In the genomic region with DNA sequence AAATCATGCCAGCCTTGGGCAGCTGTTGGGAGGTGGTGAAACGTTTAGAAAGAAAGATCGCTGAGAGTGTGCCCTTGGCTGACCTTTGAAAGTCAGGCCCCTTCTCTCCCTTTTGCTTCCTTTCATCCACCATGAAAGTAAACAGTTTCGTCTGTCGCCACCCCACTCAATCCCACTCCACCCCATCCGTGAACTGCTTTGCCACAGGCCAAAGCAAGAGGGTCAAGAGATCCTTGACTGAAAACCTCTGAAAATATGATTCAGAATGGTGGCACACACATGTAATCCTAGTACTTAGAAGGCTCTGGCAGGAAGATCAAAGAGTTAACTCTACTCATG, we compare ENCODE assay signal across 8 mouse cellular contexts. TPM values are rescaled to one million over a fixed set of nuclear protein-coding genes. Genes with fewer than 3 reads are reported as not detected.
DNase-seq lines count a peak whose midpoint lies in the region; ATAC-seq and TF ChIP-seq lines count a peak whose summit lies in the region.

No protein-coding gene starts in this region.

- H3K27me3 ChIP-seq in thymus, adult 2 months (ENCODE audit: control insufficient read depth, insufficient read depth, low read length), result no peaks in the 10 kb centered on the region
- no peaks in the 10 kb centered on the region for H3K27me3 ChIP-seq in forebrain, embryonic 14.5 days (replicated peaks; ENCODE audit: control insufficient read depth, insufficient read depth, low read length)
- no peaks in the 10 kb centered on the region for H3K27me3 ChIP-seq in liver, embryonic 16.5 days (ENCODE audit: control insufficient read depth, insufficient read depth, low read depth, low read length)
- H3K27me3 ChIP-seq in stomach, embryonic 15.5 days (replicated peaks), result no peaks in the 10 kb centered on the region

- TF ChIP-seq POLR2A in thymus, adult 2 months (IDR thresholded peaks at IDR 0.05; ENCODE audit: control insufficient read depth, extremely low read depth, insufficient read depth, low read length, poor library complexity), result no peak

- no peaks in the 10 kb centered on the region for H3K9me3 ChIP-seq in forebrain, embryonic 14.5 days (replicated peaks; ENCODE audit: control insufficient read depth, low read length)
- no peaks in the 10 kb centered on the region for H3K9me3 ChIP-seq in liver, embryonic 16.5 days (replicated peaks; ENCODE audit: control insufficient read depth, low read length)
- no peaks in the 10 kb centered on the region for H3K9me3 ChIP-seq in stomach, embryonic 15.5 days

- TF ChIP-seq CTCF in thymus, adult 2 months (IDR thresholded peaks at IDR 0.05; ENCODE audit: borderline replicate concordance, control insufficient read depth, extremely low read depth, insufficient read depth, low read length, poor library complexity), result no peak

- 43% methylated on average over 5 of the region's 5 CpGs for WGBS in thymus, adult 2 months
- 44% methylated on average over 5 of the region's 5 CpGs for WGBS in forebrain, embryonic 14.5 days
- WGBS in liver, embryonic 16.5 days (ENCODE audit: insufficient replicate concordance), result 30% methylated on average over 5 of the region's 5 CpGs
- WGBS in stomach, embryonic 15.5 days, result 25% methylated on average over 5 of the region's 5 CpGs

- H3K4me3 ChIP-seq in thymus, adult 2 months (ENCODE audit: control insufficient read depth, insufficient read depth, low read length), result peak overlapping the region; percentile 99
- H3K4me3 ChIP-seq in forebrain, embryonic 14.5 days (ENCODE audit: low read depth, low read length), result peak overlapping the region; percentile 31
- peak overlapping the region; percentile 65 for H3K4me3 ChIP-seq in liver, embryonic 16.5 days (ENCODE audit: low read depth, low read length)
- peak overlapping the region; percentile 57 for H3K4me3 ChIP-seq in stomach, embryonic 15.5 days (replicated peaks)

- H3K9ac ChIP-seq in forebrain, embryonic 14.5 days (ENCODE audit: low read length), result peak overlapping the region; percentile 50
- H3K9ac ChIP-seq in liver, embryonic 16.5 days (ENCODE audit: low read depth, low read length), result no peak overlapping the region; the same call in 1 of the 2 replicates
- no peak overlapping the region for H3K9ac ChIP-seq in stomach, embryonic 15.5 days

- no peak for ATAC-seq in forebrain, embryonic 14.5 days
- ATAC-seq in liver, embryonic 16.5 days (ENCODE audit: low read depth), result no peak
- ATAC-seq in stomach, embryonic 15.5 days (ENCODE audit: insufficient read depth, low FRiP score, low read depth), result no peak

- DNase-seq in thymus, adult 2 months, result peak; percentile 7
- no peak for DNase-seq in thymus, postnatal 25 days
- no peak for DNase-seq in forebrain, embryonic 14.5 days (ENCODE audit: low spot score)
- DNase-seq in retina, postnatal 1 day, result no peak
- no peak for DNase-seq in ovary, postnatal 10 days (ENCODE audit: low spot score)
- DNase-seq in kidney, adult 9 months, result no peak

- H3K4me1 ChIP-seq in thymus, adult 2 months (replicated peaks; ENCODE audit: control insufficient read depth, insufficient read depth, low read length), result peaks cover 5% of the 10 kb centered on the region
- H3K4me1 ChIP-seq in forebrain, embryonic 14.5 days (ENCODE audit: control insufficient read depth, insufficient read depth, low read length), result peaks cover 3% of the 10 kb centered on the region; the same call in 1 of the 2 replicates
- peaks cover 3% of the 10 kb centered on the region; the same call in 1 of the 2 replicates for H3K4me1 ChIP-seq in liver, embryonic 16.5 days (ENCODE audit: control insufficient read depth, low read depth, low read length)
- 0 out of 2 replicates have a peak, but pooled peaks cover 4% of the 10 kb centered on the region for H3K4me1 ChIP-seq in stomach, embryonic 15.5 days

- peak overlapping the region; percentile 54 for H3K4me2 ChIP-seq in forebrain, embryonic 14.5 days (ENCODE audit: low read length)
- H3K4me2 ChIP-seq in liver, embryonic 16.5 days (ENCODE audit: low read depth, low read length), result peak overlapping the region; percentile 55
- peak overlapping the region; percentile 59 for H3K4me2 ChIP-seq in stomach, embryonic 15.5 days

- H3K36me3 ChIP-seq in thymus, adult 2 months (ENCODE audit: control insufficient read depth, insufficient read depth, low read length), result no peaks in the 10 kb centered on the region
- H3K36me3 ChIP-seq in forebrain, embryonic 14.5 days (ENCODE audit: control insufficient read depth, insufficient read depth, low read length), result no peaks in the 10 kb centered on the region
- no peaks in the 10 kb centered on the region for H3K36me3 ChIP-seq in liver, embryonic 16.5 days (ENCODE audit: control insufficient read depth, insufficient read depth)
- no peaks in the 10 kb centered on the region; the same call in 1 of the 2 replicates for H3K36me3 ChIP-seq in stomach, embryonic 15.5 days

- no peak overlapping the region for H3K27ac ChIP-seq in thymus, adult 2 months (ENCODE audit: control insufficient read depth, insufficient read depth, low read length)
- H3K27ac ChIP-seq in forebrain, embryonic 14.5 days (ENCODE audit: low read depth, low read length), result no peak overlapping the region
- no peak overlapping the region for H3K27ac ChIP-seq in liver, embryonic 16.5 days (ENCODE audit: low read length)
- H3K27ac ChIP-seq in stomach, embryonic 15.5 days, result peak overlapping the region; percentile 77

RNA-seq across cellular contexts. Expression of a gene that starts 0.4 kb away (rescaled TPM):
- polyA plus RNA-seq in thymus, adult 2 months (2012; rRNA removed), result 29.0 and 32.2 TPM in 2 replicates
- 1.3 and 2.5 TPM in 2 replicates for polyA plus RNA-seq in forebrain, embryonic 14.5 days (2014; fragmentation: Nextera tagmentation; extraction: Ambion mirVana)
- polyA plus RNA-seq in liver, embryonic 16.5 days (2015; fragmentation: Nextera tagmentation; extraction: Ambion mirVana), result 3.2 and 3.7 TPM in 2 replicates
- polyA plus RNA-seq in stomach, embryonic 15.5 days (2015; fragmentation: Nextera tagmentation; extraction: Ambion mirVana), result 6.4 and 7.3 TPM in 2 replicates

RNA-seq across cellular contexts. Expression of a gene that starts 26.5 kb away (rescaled TPM):
- 0.31 and 1.0 TPM in 2 replicates for polyA plus RNA-seq in thymus, adult 2 months (2012; rRNA removed)
- 0.25 and 0.36 TPM in 2 replicates for polyA plus RNA-seq in forebrain, embryonic 14.5 days (2014; fragmentation: Nextera tagmentation; extraction: Ambion mirVana)
- polyA plus RNA-seq in liver, embryonic 16.5 days (2015; fragmentation: Nextera tagmentation; extraction: Ambion mirVana), result 0.08 and 0.11 TPM in 2 replicates
- polyA plus RNA-seq in stomach, embryonic 15.5 days (2015; fragmentation: Nextera tagmentation; extraction: Ambion mirVana), result 0.28 and 0.36 TPM in 2 replicates

RNA-seq across cellular contexts. Expression of a gene that starts 53.9 kb away (rescaled TPM):
- 131 and 143 TPM in 2 replicates for polyA plus RNA-seq in thymus, adult 2 months (2012; rRNA removed)
- 160 and 180 TPM in 2 replicates for polyA plus RNA-seq in forebrain, embryonic 14.5 days (2014; fragmentation: Nextera tagmentation; extraction: Ambion mirVana)
- polyA plus RNA-seq in liver, embryonic 16.5 days (2015; fragmentation: Nextera tagmentation; extraction: Ambion mirVana), result 53.3 and 54.4 TPM in 2 replicates
- polyA plus RNA-seq in stomach, embryonic 15.5 days (2015; fragmentation: Nextera tagmentation; extraction: Ambion mirVana), result 132 and 145 TPM in 2 replicates

RNA-seq across cellular contexts. Expression of a gene that starts 54.0 kb away (rescaled TPM):
- polyA plus RNA-seq in thymus, adult 2 months (2012; rRNA removed), result 44.5 and 54.1 TPM in 2 replicates
- 322 and 355 TPM in 2 replicates for polyA plus RNA-seq in forebrain, embryonic 14.5 days (2014; fragmentation: Nextera tagmentation; extraction: Ambion mirVana)
- 61.8 and 61.9 TPM in 2 replicates for polyA plus RNA-seq in liver, embryonic 16.5 days (2015; fragmentation: Nextera tagmentation; extraction: Ambion mirVana)
- polyA plus RNA-seq in stomach, embryonic 15.5 days (2015; fragmentation: Nextera tagmentation; extraction: Ambion mirVana), result 179 and 204 TPM in 2 replicates

RNA-seq across cellular contexts. Expression of a gene that starts 59.9 kb away (rescaled TPM):
- polyA plus RNA-seq in thymus, adult 2 months (2012; rRNA removed), result 90.8 and 93.2 TPM in 2 replicates
- polyA plus RNA-seq in forebrain, embryonic 14.5 days (2014; fragmentation: Nextera tagmentation; extraction: Ambion mirVana), result 81.4 and 86.0 TPM in 2 replicates
- polyA plus RNA-seq in liver, embryonic 16.5 days (2015; fragmentation: Nextera tagmentation; extraction: Ambion mirVana), result 22.8 and 24.9 TPM in 2 replicates
- 50.9 and 51.8 TPM in 2 replicates for polyA plus RNA-seq in stomach, embryonic 15.5 days (2015; fragmentation: Nextera tagmentation; extraction: Ambion mirVana)

Comparison
In these comparisons a context has a peak if more than half of its experiments do, and no peak if none do; other contexts are left out.
1. H3K4me3 ChIP-seq: peak in every context shown above with its lines; median percentile 99 in thymus, adult 2 months; 65 in liver, embryonic 16.5 days; 57 in stomach, embryonic 15.5 days; 31 in forebrain, embryonic 14.5 days.